Mouse (Mus musculus): ENCODE data around the gene Srsy.
"Not testable (repeated sequence)": the region's sequence is repeated elsewhere in the genome, so short reads cannot be mapped to it uniquely, and the experiment has no call there.

Gene Srsy

GRCm38 (mm10) chrY:17937230-17937629 is at the start of gene Srsy:
Gene Srsy, minus strand, starts transcription at chrY:17937330.
- not testable (repeated sequence) for DNase-seq
